Mouse (Mus musculus) limb, embryonic 10.5 days (tissue): ENCODE results near the gene Gxylt1. TPM values are rescaled to one million over a fixed set of nuclear protein-coding genes. Genes with fewer than 3 reads are reported as not detected.
"Not testable (repeated sequence)": the region's sequence is repeated elsewhere in the genome, so short reads cannot be mapped to it uniquely, and the experiment has no call there.

Experiments
- DNase-seq: peaks from one replicate; pipeline ENCODE4 v3.0.0-alpha.2; 2017; ENCODE audit warnings: low spot score
- H3K27ac ChIP-seq: fragments of 300-500 bp; sonication (generic); 2 replicates; pipeline ENCODE4 v1.5.1; 2016; ENCODE audit warnings: mild to moderate bottlenecking
- H3K27me3 ChIP-seq: fragments of 300-500 bp; sonication (generic); 2 replicates; pipeline ENCODE4 v1.6.1; 2016; ENCODE audit warnings: low read depth, mild to moderate bottlenecking; ENCODE audit not compliant: poor library complexity, severe bottlenecking
- H3K36me3 ChIP-seq: fragments of 300-500 bp; sonication (generic); 2 replicates; pipeline ENCODE4 v1.6.1; 2016; ENCODE audit warnings: mild to moderate bottlenecking, moderate library complexity
- H3K4me1 ChIP-seq: fragments of 300-500 bp; sonication (generic); 2 replicates; pipeline ENCODE4 v1.6.1; 2016
- H3K4me3 ChIP-seq: fragments of 300-500 bp; sonication (generic); 2 replicates; pipeline ENCODE4 v1.5.1; 2016; ENCODE audit warnings: mild to moderate bottlenecking, moderate library complexity
- H3K9me3 ChIP-seq: fragments of 300-500 bp; sonication (generic); replicated peaks from 2 replicates; pipeline ENCODE4 v1.6.1; 2016; ENCODE audit warnings: mild to moderate bottlenecking
- WGBS: fragments of 180-500 bp; shearing (Covaris S2); methylation state at CpG from one replicate; pipeline ENCODE4 v1.1.7; 2016; 5-methylcytosine and 5-hydroxymethylcytosine counted together
- polyA plus RNA-seq: library from polyadenylated mRNA; unstranded; fragments of >200 nt; fragmentation: Nextera tagmentation; extraction: Ambion mirVana; gene quantifications from 2 replicates; pipeline ENCODE4 v1.2.1, GENCODE M21; 2016

The Gxylt1 gene
- polyA plus RNA-seq, 1 experiment from 2014 or later, result 21.7 TPM

- Histone ChIP-seq H3K27ac (no peak overlapping the region), H3K9me3 (no peaks in the 10 kb centered on the region), H3K4me1 (peaks cover 10% of the 10 kb centered on the region), H3K36me3 (peaks cover 49% of the 10 kb centered on the region), H3K27me3 (no peaks in the 10 kb centered on the region), H3K4me3 (no peak overlapping the region)
- WGBS, result 85% methylated on average over 8 of the region's 8 CpGs
- DNase-seq, result no peak
Measured at GRCm38 (mm10) chr15:93259933-93260332, 15.0 kb downstream of the Gxylt1 start.

- Histone ChIP-seq H3K9me3 (no peaks in the 10 kb centered on the region), H3K36me3 (peaks cover 69% of the 10 kb centered on the region), H3K27ac (peak overlapping the region; percentile 38), H3K4me3 (no peak overlapping the region), H3K27me3 (no peaks in the 10 kb centered on the region), H3K4me1 (peaks cover 20% of the 10 kb centered on the region)
- peak; percentile 45 for DNase-seq
- 38% methylated on average over 10 of the region's 10 CpGs for WGBS
Measured at GRCm38 (mm10) chr15:93255295-93255694, 19.7 kb downstream of the Gxylt1 start.

DNA sequence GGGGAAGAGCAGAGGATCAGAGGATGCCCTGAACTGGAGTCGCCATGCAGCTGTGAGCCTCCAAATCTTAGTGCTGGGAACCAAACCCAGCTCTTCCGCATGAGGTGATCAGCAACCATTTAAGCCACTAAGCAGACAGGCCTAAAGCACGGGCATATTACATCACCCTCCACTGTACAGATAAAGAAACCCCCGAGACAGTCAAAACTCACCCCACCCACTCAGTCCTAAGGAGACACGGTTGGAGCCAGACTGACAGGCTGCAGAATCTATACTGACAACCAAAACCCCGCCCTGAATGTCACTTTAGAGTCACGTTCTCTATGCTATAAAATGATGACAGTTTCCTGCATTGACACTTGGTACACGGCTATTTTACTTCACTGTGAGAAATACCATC, 21.8 kb downstream of the Gxylt1 start:
- Histone ChIP-seq H3K36me3 (peaks cover 66% of the 10 kb centered on the region), H3K4me1 (peaks cover 20% of the 10 kb centered on the region), H3K27ac (no peak overlapping the region), H3K9me3 (no peaks in the 10 kb centered on the region), H3K27me3 (no peaks in the 10 kb centered on the region), H3K4me3 (no peak overlapping the region)
- 91% methylated on average over 8 of the region's 8 CpGs for WGBS
- DNase-seq, result no peak

DNA sequence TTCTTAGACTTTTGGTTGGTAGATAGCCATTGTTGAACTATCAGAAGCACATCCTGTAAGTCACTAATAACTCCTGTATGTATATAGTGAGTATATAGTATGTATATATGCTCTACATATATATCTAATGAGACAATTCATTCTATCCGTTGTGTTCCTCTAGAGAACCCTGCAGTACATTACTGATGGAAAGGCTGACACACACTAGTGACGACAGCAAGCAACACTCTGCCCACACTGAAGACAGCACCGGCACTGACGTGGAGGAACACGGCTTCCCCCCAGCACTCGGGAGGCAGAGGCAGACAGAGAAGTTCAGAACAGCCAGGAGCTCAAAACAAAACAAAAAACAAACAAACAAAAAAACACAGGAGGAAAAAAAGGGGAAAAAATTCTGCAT, 22.6 kb downstream of the Gxylt1 start:
- Histone ChIP-seq H3K36me3 (peaks cover 64% of the 10 kb centered on the region), H3K27ac (peak overlapping the region; percentile 53; the same call in 1 of the 2 replicates)
- 94% methylated on average over 6 of the region's 6 CpGs for WGBS

GRCm38 (mm10) chr15:93251553-93252250, 23.3 kb downstream of the Gxylt1 start:
- DNase-seq, result peak; percentile 34
- no peaks in the 10 kb centered on the region for H3K27me3 ChIP-seq
- H3K36me3 ChIP-seq, result peaks cover 64% of the 10 kb centered on the region
- 76% methylated on average over 13 of the region's 13 CpGs for WGBS
- H3K4me3 ChIP-seq, result no peak overlapping the region
- H3K9me3 ChIP-seq, result no peaks in the 10 kb centered on the region
- H3K27ac ChIP-seq, result 0 out of 2 replicates have a peak overlapping the region, but pooled peaks have one; percentile 53
- H3K4me1 ChIP-seq, result peaks cover 20% of the 10 kb centered on the region

More for the DNA sequence above, 22.6 kb downstream of the Gxylt1 start:
- no peak for DNase-seq
- Histone ChIP-seq H3K4me1 (peaks cover 20% of the 10 kb centered on the region), H3K27me3 (no peaks in the 10 kb centered on the region), H3K9me3 (no peaks in the 10 kb centered on the region), H3K4me3 (no peak overlapping the region)

GRCm38 (mm10) chr15:93243202-93243601, 31.8 kb downstream of the Gxylt1 start:
- no peak overlapping the region for H3K4me3 ChIP-seq
- H3K9me3 ChIP-seq, result no peaks in the 10 kb centered on the region
- no peak overlapping the region for H3K27ac ChIP-seq
- WGBS, result 83% methylated on average over 10 of the region's 10 CpGs
- H3K4me1 ChIP-seq, result 0 out of 2 replicates have a peak, but pooled peaks cover 4% of the 10 kb centered on the region
- DNase-seq, result no peak
- peaks cover 84% of the 10 kb centered on the region for H3K36me3 ChIP-seq
- H3K27me3 ChIP-seq, result no peaks in the 10 kb centered on the region

DNA sequence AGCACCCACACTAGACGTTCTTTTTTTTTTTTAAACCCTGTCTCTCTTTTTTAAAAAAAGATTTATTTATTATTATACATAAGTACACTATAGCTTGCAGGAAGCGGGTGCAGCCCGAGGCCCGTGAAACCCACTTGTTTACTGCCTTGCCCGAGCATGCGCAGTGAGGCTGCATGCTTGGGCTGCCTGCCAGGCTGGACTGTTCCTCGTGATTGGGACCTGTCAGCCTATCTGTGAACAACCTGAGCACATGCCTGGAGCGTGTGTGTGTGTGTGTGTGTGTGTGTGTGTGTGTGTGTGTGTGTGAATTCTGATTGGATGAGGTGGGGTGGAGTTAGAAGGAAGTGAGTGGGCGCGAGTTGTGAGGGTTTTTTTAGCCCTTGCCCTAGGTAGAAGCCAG, 38.5 kb downstream of the Gxylt1 start:
- not testable (repeated sequence) for H3K27ac ChIP-seq, H3K9me3 ChIP-seq, H3K4me3 ChIP-seq, H3K4me1 ChIP-seq, DNase-seq, H3K27me3 ChIP-seq
- peaks cover 36% of the 10 kb centered on the region for H3K36me3 ChIP-seq
- WGBS, result 97% methylated on average over 10 of the region's 10 CpGs

DNA sequence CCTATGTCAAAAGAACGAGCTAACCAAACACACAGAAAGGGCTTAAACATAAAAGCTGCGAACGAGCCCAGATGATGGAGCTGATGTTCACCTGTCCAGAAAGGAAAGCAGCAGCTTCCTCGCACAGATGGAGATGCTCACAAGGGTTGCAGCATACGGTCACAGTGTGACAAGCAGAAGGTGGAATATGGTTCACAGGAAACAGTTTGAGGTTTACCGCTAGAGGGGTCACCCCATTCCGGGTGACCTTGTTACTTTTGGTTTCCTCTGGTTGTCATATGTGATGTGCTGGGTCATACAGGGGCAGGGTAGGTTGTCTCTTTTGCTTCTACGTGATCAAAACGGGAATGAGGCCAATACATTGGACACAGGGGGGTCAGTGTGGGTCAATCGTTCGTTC, 46.0 kb downstream of the Gxylt1 start:
- H3K27ac ChIP-seq, result no peak overlapping the region
- 88% methylated on average over 11 of the region's 11 CpGs for WGBS
- no peak for DNase-seq
- H3K4me3 ChIP-seq, result no peak overlapping the region
- no peaks in the 10 kb centered on the region for H3K9me3 ChIP-seq
- no peaks in the 10 kb centered on the region for H3K36me3 ChIP-seq
- H3K4me1 ChIP-seq, result no peaks in the 10 kb centered on the region
- no peaks in the 10 kb centered on the region for H3K27me3 ChIP-seq

GRCm38 (mm10) chr15:93228375-93228774, 46.6 kb downstream of the Gxylt1 start:
- Histone ChIP-seq H3K4me1 (peaks cover under 1% of the 10 kb centered on the region), H3K27ac (no peak overlapping the region), H3K27me3 (no peaks in the 10 kb centered on the region), H3K9me3 (no peaks in the 10 kb centered on the region), H3K4me3 (no peak overlapping the region), H3K36me3 (no peaks in the 10 kb centered on the region)
- DNase-seq, result no peak
- 95% methylated on average over 10 of the region's 10 CpGs for WGBS

GRCm38 (mm10) chr15:93227764-93228079, 47.3 kb downstream of the Gxylt1 start:
- DNase-seq, result peak; percentile 56
- Histone ChIP-seq H3K9me3 (no peaks in the 10 kb centered on the region), H3K27ac (no peak overlapping the region), H3K36me3 (no peaks in the 10 kb centered on the region), H3K4me3 (no peak overlapping the region), H3K4me1 (peaks cover 6% of the 10 kb centered on the region), H3K27me3 (no peaks in the 10 kb centered on the region)
- 36% methylated on average over 6 of the region's 6 CpGs for WGBS

GRCm38 (mm10) chr15:93226930-93227763, 47.8 kb downstream of the Gxylt1 start:
- H3K27ac ChIP-seq, result no peak overlapping the region
- no peaks in the 10 kb centered on the region for H3K27me3 ChIP-seq
- H3K4me3 ChIP-seq, result no peak overlapping the region
- H3K9me3 ChIP-seq, result no peaks in the 10 kb centered on the region
- WGBS, result 94% methylated on average over 10 of the region's 10 CpGs
- no peaks in the 10 kb centered on the region for H3K36me3 ChIP-seq
- H3K4me1 ChIP-seq, result peaks cover 6% of the 10 kb centered on the region
- DNase-seq, result no peak

DNA sequence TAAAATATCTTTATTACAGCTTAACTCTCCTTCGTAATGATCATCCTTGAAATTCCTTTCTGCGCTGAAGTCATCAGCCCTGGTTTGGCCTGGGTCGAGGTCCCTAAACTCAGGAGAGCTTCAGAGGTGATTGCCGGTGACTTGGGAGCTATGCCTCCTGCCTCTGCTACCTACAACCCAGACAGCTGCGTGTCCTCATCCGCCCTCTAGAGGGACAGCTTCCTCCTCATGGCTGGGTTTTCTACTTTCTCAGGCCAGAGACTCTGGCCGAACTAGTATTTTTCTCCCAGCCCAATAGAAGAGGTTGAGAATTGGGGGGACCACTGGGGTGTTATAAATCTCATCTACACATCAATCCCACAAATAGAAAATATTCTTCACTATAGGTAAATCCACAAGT, 52.5 kb downstream of the Gxylt1 start:
- no peak overlapping the region for H3K27ac ChIP-seq
- H3K36me3 ChIP-seq, result no peaks in the 10 kb centered on the region
- no peaks in the 10 kb centered on the region for H3K27me3 ChIP-seq
- H3K4me3 ChIP-seq, result no peak overlapping the region
- peaks cover 6% of the 10 kb centered on the region for H3K4me1 ChIP-seq
- WGBS, result 58% methylated on average over 7 of the region's 7 CpGs
- no peaks in the 10 kb centered on the region for H3K9me3 ChIP-seq
- no peak for DNase-seq

DNA sequence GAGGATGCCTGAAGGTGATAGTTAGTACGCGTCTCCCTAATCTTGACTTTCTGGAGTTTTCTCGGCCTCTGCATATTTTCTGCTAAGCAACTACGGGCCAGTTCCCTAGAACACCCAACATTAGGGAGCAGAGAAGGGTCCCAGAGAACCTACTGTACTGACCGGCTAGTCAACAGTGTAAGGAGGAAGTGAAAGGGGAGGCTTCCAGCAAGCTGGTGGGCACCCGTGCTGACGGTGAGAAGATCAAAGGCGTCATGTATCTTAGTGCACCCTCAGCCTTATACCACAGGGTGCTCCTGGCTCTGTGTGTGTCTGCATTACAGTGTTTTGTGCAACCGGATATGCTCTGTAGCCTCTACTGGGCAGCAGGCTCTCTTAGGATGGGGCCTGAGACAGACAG, 62.4 kb downstream of the Gxylt1 start:
- H3K27me3 ChIP-seq, result peaks cover 5% of the 10 kb centered on the region; the same call in 1 of the 2 replicates
- no peaks in the 10 kb centered on the region for H3K36me3 ChIP-seq
- H3K4me3 ChIP-seq, result no peak overlapping the region
- no peaks in the 10 kb centered on the region for H3K4me1 ChIP-seq
- no peaks in the 10 kb centered on the region for H3K9me3 ChIP-seq
- no peak overlapping the region for H3K27ac ChIP-seq
- WGBS, result 86% methylated on average over 9 of the region's 9 CpGs
- DNase-seq, result no peak
